Mouse (Mus musculus): Measurements from ENCODE around the gene Mccc1. TPM values are rescaled to one million over a fixed set of nuclear protein-coding genes. Genes with fewer than 3 reads are reported as not detected.

Gene Mccc1
- polyA plus RNA-seq, 1 experiment from 2014 or later, result 32.1 TPM

Other genes starting within 250 kb of the Mccc1 start
- 57.7 and 60.1 TPM in 2 replicates for gene Atp11b, start 246.6 kb downstream of the Mccc1 start, polyA plus RNA-seq (2014; fragmentation: Nextera tagmentation; extraction: Ambion mirVana)
- gene Dcun1d1, start 63.2 kb downstream of the Mccc1 start, polyA plus RNA-seq (2014; fragmentation: Nextera tagmentation; extraction: Ambion mirVana), result 90.8 and 106 TPM in 2 replicates
- not detected in 2 replicates for gene Ccdc144b, start 52.9 kb upstream of the Mccc1 start, polyA plus RNA-seq (2014; fragmentation: Nextera tagmentation; extraction: Ambion mirVana)
- 82.9 and 90.6 TPM in 2 replicates for gene Acad9, start 65.3 kb upstream of the Mccc1 start, polyA plus RNA-seq (2014; fragmentation: Nextera tagmentation; extraction: Ambion mirVana)
- 18.6 and 24.2 TPM in 2 replicates for gene D3Ertd254e, start 150.3 kb upstream of the Mccc1 start, polyA plus RNA-seq (2014; fragmentation: Nextera tagmentation; extraction: Ambion mirVana)
- gene Qrfpr, start 221.6 kb upstream of the Mccc1 start, polyA plus RNA-seq (2014; fragmentation: Nextera tagmentation; extraction: Ambion mirVana), result 1.3 and 2.5 TPM in 2 replicates

All from neural tube, embryonic 14.5 days (tissue).